In the genomic region with DNA sequence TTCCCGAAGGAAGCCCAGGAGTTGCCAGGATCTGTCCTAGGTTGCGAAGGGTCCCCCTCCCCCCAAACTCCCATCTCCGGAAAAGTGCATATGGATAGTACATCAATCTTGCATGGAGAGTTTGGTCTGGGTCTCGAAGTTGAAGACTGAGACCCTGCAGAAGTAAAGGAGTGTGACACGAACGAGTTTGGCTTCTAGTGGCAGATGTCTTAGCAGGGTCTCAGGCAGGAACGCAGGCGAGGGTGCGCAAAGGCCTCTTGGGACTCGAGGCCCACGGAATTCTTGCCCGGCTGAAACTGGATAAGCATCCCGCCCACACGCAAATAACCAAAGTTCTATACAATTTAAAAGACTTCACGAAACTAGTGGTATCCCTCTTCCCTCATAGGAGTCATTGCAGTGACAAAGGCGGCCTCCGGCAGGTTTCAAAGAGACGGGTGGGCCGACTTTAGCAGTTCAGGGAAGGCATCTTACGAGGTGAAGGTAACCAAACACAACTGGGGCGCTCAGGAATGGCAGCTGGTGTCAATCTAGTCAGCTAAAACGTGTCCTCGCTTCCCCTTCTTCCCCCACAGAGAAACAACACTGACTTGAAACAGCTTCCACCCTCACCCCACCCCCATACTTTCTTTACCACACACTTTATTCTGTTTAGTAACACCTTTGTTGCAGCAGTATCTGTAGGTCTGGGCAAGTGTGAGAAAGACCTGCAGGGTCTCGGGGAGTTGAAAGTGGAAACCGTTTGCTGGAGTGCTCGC, we compare ENCODE assay signal across 8 mouse cellular contexts.
A peak's percentile ranks its signal among the peaks of the same experiment; 100 is the strongest.
DNase-seq lines count a peak whose midpoint lies in the region; ATAC-seq and TF ChIP-seq lines count a peak whose summit lies in the region.

No protein-coding gene starts in this region.

- peaks cover 29% of the 10 kb centered on the region for H3K27me3 ChIP-seq in kidney, embryonic 16.5 days (ENCODE audit: insufficient read depth, low read length)
- H3K27me3 ChIP-seq in hindbrain, embryonic 11.5 days (ENCODE audit: control insufficient read depth, insufficient read depth, low read length) = peaks cover 51% of the 10 kb centered on the region
- H3K27me3 ChIP-seq in midbrain, embryonic 11.5 days (ENCODE audit: control insufficient read depth, insufficient read depth, low read length) = peaks cover 56% of the 10 kb centered on the region

- peak overlapping the region; percentile 39 for H3K4me3 ChIP-seq in kidney, embryonic 16.5 days (ENCODE audit: low read length)
- H3K4me3 ChIP-seq in hindbrain, embryonic 11.5 days (ENCODE audit: low read depth, low read length) = peak overlapping the region; percentile 17
- H3K4me3 ChIP-seq in midbrain, embryonic 11.5 days (ENCODE audit: low read depth, low read length) = peak overlapping the region; percentile 18

- H3K4me1 ChIP-seq in kidney, embryonic 16.5 days (ENCODE audit: insufficient read depth, low read length) = peaks cover 26% of the 10 kb centered on the region
- peaks cover 3% of the 10 kb centered on the region for H3K4me1 ChIP-seq in hindbrain, embryonic 11.5 days (replicated peaks; ENCODE audit: control insufficient read depth, insufficient read depth, low read length)
- peaks cover 32% of the 10 kb centered on the region for H3K4me1 ChIP-seq in midbrain, embryonic 11.5 days (ENCODE audit: control insufficient read depth, insufficient read depth, low read length)

- no peak for DNase-seq in kidney, postnatal 36 days
- peak; percentile 39 for DNase-seq in brain, embryonic 14.5 days (ENCODE audit: low read depth)
- DNase-seq in hindbrain, embryonic 11.5 days (ENCODE audit: low spot score) = peak; percentile 62
- peak; percentile 96 for DNase-seq in midbrain, embryonic 11.5 days (ENCODE audit: low spot score, missing footprints)
- peak; percentile 64 for DNase-seq in thymus, postnatal 25 days
- DNase-seq in urinary bladder, adult 18-20 months (ENCODE audit: low spot score in 2 of 2) = no peak

- ATAC-seq in kidney, embryonic 16.5 days (ENCODE audit: low FRiP score, low TSS enrichment) = no peak
- no peak for ATAC-seq in hindbrain, embryonic 11.5 days (ENCODE audit: low FRiP score)
- ATAC-seq in midbrain, embryonic 11.5 days (ENCODE audit: low FRiP score) = no peak
- no peak for ATAC-seq in activated CD4-positive, CD25-positive, alpha-beta regulatory T cell, adult 4 months

- WGBS in kidney, embryonic 16.5 days = 16% methylated on average over 26 of the region's 26 CpGs
- 1% methylated on average over 26 of the region's 26 CpGs for WGBS in hindbrain, embryonic 11.5 days
- 2% methylated on average over 26 of the region's 26 CpGs for WGBS in midbrain, embryonic 11.5 days

- H3K27ac ChIP-seq in kidney, embryonic 16.5 days (ENCODE audit: low read length) = no peak overlapping the region
- no peak overlapping the region for H3K27ac ChIP-seq in hindbrain, embryonic 11.5 days (ENCODE audit: low read depth, low read length)
- no peak overlapping the region for H3K27ac ChIP-seq in midbrain, embryonic 11.5 days (ENCODE audit: low read depth, low read length)

- H3K36me3 ChIP-seq in kidney, embryonic 16.5 days (ENCODE audit: insufficient read depth, low read length) = no peaks in the 10 kb centered on the region
- no peaks in the 10 kb centered on the region for H3K36me3 ChIP-seq in hindbrain, embryonic 11.5 days (ENCODE audit: control insufficient read depth, insufficient read depth, low read length)
- no peaks in the 10 kb centered on the region for H3K36me3 ChIP-seq in midbrain, embryonic 11.5 days (ENCODE audit: control insufficient read depth, insufficient read depth, low read length)

- no peaks in the 10 kb centered on the region for H3K9me3 ChIP-seq in kidney, embryonic 16.5 days (ENCODE audit: low read length)
- no peaks in the 10 kb centered on the region for H3K9me3 ChIP-seq in hindbrain, embryonic 11.5 days (ENCODE audit: control insufficient read depth, low read length)
- H3K9me3 ChIP-seq in midbrain, embryonic 11.5 days (ENCODE audit: control insufficient read depth, low read length) = no peaks in the 10 kb centered on the region

- peak overlapping the region; percentile 38; the same call in 1 of the 2 replicates for H3K9ac ChIP-seq in kidney, embryonic 16.5 days (replicated peaks; ENCODE audit: low read length)
- H3K9ac ChIP-seq in hindbrain, embryonic 11.5 days (ENCODE audit: low read depth, low read length) = no peak overlapping the region
- H3K9ac ChIP-seq in midbrain, embryonic 11.5 days (ENCODE audit: low read length) = no peak overlapping the region

- peak overlapping the region; percentile 40 for H3K4me2 ChIP-seq in kidney, embryonic 16.5 days (replicated peaks; ENCODE audit: low read depth, low read length)
- peak overlapping the region; percentile 22 for H3K4me2 ChIP-seq in hindbrain, embryonic 11.5 days (replicated peaks; ENCODE audit: low read depth, low read length)
- H3K4me2 ChIP-seq in midbrain, embryonic 11.5 days = peak overlapping the region; percentile 34

- TF ChIP-seq POLR2A in brain, embryonic 14.5 days (IDR thresholded peaks at IDR 0.05; ENCODE audit: borderline replicate concordance, extremely low read depth, insufficient read depth, insufficient read length, poor library complexity, severe bottlenecking) = no peak

- TF ChIP-seq CTCF in brain, embryonic 14.5 days (IDR thresholded peaks at IDR 0.05; ENCODE audit: borderline replicate concordance, extremely low read depth, insufficient read depth, insufficient read length) = no peak

Comparison
In these comparisons a context has a peak if more than half of its experiments do, and no peak if none do; other contexts are left out.
1. DNase-seq: peak in brain, embryonic 14.5 days (single experiment), hindbrain, embryonic 11.5 days (single experiment), midbrain, embryonic 11.5 days (single experiment) and thymus, postnatal 25 days (single experiment); none in kidney, postnatal 36 days (0 of 2) and urinary bladder, adult 18-20 months (0 of 2).
2. Peak in every context shown above with its lines, with median percentiles within 50 percentile points of each other: H3K4me2 ChIP-seq and H3K4me3 ChIP-seq.